Mouse (Mus musculus) urinary bladder, adult 2 months (tissue): ENCODE results near the gene Cfap100. TPM values are rescaled to one million over a fixed set of nuclear protein-coding genes. Genes with fewer than 3 reads are reported as not detected.

ENCODE experiments used
- DNase-seq: peaks from one replicate; pipeline ENCODE4 v3.0.0; 2022; ENCODE audit warnings: low spot score
- polyA plus RNA-seq: library from polyadenylated mRNA; depleted of rRNA; stranded (reverse); fragments of >200 nt; gene quantifications from 2 replicates; pipeline ENCODE4 v1.2.3, GENCODE M21; 2012; rRNA removed

Gene Cfap100
- polyA plus RNA-seq, result 1.3 and 2.2 TPM in 2 replicates

DNA sequence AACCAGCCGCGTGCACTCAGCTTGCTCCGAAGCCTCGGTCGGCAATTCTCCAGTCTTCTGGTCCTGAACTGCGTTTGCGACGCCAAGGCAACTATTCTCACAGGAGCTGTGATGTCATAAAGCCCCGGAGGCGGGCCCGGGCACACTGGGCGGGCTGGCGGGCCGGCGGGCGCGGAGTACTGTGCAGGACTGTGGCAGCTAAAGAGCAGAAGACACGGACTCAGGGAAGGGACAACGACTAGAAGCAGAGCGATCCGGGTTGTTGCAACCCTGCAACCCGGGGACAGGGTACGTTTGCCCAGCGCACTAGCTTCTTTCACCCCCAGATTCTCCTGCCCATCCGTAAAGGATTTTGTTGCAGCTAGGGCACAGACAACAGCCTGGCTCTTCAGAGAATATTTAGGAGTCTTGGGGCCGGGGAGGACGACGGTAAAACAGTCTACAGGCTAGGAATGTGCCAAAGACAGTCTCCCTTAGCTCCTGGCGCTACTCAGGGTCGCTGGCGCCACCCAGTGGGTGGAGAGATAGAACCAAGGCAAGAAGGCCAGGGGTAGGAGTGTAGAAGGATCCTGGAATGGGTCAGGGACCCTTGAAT is at the start of gene Cfap100:
Gene Cfap100, minus strand, starts transcription at position 418 of the 595 bp plus-strand sequence.
- peak; percentile 41 for DNase-seq

DNA sequence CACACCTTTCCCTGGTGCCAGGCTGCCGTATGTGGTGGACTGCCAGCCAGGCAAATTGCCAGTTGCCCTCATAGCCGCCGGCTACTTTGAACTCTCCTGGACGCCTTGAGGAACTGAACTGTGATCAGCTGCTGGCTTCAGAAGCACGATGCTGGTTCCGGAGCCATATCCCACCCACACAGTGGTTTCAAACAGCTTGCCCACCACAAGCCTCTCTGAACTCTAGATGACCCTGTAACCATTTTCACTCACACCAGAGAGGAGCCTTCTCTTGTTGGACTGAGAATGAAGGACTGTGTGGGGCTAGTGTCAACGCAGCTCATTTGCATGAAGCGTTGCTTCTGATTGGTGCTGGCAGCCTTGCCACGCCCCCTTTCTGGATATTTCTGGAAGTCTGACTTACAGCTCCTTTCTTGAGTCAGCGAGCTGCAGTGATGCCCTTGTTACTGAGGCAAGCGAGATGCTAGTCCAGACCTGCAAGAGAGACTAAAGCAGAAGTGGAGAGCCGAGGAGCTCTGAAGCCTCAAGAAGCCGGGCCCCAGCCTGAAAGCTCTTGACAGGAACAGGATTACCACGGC is 48.4 kb upstream of the Cfap100 start:
- no peak for DNase-seq

DNA sequence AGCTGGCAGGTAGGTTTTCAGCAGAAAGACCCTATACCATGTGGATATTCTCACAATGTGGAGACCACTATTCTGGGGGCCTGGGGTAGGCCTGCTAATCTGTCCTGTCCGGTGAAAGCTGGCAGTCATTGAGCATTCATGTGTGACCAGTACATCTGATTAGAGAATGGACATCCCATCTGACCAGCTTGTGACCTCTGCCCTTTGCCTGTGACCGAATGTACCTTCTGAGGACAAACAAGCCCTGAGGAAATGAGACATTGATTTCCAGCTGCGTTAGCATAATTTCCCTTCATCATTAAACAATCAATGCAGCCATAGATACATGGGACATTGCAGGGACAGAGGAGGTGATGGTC is 47.2 kb upstream of the Cfap100 start:
- DNase-seq, result no peak

DNA sequence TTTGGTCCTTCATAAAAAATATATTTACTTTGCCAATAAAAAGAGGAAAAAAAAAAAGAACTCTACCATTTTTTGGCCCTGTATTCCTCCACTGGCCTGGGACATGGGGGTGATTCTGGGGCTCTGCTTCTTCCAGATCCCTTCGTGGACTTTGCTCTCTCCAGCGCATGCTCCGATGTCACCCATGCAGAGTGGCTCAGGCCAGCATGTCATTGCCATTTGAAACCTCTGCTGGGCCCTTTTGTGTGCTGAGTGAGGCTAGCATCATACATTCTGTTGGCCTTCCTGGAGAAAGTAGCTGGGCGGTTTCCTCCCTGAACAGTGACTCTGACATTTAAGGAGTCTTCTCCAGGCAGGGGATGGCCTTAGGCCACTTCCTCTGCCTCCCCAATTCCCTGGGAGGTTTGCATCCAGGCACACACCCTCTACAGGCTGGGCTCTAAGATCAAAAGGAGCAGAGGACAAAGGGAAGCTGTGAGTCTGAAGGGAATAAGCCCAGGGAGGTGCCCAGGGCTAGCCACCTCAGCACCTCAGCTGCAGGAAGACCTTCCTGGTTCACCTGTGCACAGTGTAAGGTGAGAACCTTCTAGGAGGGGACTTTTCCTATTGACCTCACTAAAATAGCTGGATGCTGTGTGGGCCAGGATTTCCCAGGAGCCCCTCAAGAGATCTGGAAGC is 46.7 kb upstream of the Cfap100 start:
- no peak for DNase-seq

DNA sequence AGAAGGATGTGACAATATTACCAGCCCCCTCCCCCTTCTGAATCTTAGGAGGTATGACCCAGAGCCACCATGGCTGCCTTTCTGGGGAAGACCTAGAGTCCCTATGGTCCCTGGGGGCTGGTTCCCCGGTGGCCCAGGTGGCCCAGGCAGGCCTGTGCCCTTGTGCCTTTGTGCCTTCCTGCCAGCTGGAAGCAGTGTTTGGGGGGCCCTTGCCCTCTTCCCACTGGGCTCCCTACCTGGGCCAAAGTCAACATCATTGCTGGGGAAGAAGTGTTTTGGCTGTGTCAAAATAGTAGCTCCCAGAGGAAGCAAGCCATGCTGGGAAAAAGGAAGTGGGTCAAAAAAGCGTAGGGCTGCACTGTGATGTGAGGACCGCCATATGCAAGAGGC is 45.8 kb upstream of the Cfap100 start:
- DNase-seq, result no peak

GRCm38 (mm10) chr6:90473630-90474360 is 45.2 kb upstream of the Cfap100 start:
- DNase-seq, result no peak

GRCm38 (mm10) chr6:90472697-90473096 is 44.1 kb upstream of the Cfap100 start:
- DNase-seq, result no peak

DNA sequence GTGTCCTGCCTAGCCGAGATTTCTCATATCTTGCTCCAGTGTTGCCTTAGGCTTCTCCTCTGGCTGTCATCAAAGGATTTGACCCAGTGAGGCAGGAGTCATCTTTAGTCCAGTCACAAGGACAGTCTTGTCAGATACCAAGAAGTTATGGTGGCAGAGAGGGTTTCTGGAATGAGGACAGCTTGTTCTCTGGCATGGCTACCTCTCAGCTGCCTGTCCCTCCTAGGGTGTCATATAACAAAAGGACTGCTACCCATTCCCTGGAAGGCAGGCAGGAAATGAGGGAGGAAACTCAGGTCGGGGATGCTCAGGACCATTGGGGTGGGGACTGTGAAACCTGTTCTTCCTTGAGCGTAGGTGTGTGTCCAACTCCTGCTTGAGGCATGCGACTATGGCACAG is 43.5 kb upstream of the Cfap100 start:
- no peak for DNase-seq

DNA sequence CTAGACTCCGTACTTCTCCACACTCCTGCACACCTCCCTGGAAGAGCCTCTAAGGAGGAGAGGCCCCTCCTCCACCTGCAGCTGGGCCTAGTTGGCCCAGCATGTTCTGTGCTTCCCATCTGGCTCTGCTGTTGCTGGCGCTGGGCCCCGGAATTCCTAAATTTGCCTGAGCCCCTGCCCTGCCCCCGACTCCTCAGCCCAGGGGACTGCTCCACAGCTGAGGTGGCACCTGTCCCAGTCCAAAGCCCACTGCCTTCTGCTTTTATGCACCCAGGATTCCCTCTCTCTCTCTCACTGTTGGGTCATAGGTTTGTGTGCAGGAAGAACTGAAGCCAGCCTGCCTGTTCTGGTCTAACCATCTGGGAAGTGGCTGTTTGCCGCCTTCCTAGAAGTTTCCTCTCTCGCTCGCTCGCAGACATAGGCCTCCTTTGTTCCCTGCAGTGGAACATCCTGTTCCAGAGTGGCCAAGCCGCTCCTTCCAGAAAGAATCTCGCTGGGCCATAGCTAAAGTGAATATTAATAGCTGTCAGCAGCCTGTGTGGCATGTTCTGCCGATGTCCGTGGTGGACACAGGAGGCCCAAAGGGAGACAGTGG is 42.4 kb upstream of the Cfap100 start:
- DNase-seq, result no peak

DNA sequence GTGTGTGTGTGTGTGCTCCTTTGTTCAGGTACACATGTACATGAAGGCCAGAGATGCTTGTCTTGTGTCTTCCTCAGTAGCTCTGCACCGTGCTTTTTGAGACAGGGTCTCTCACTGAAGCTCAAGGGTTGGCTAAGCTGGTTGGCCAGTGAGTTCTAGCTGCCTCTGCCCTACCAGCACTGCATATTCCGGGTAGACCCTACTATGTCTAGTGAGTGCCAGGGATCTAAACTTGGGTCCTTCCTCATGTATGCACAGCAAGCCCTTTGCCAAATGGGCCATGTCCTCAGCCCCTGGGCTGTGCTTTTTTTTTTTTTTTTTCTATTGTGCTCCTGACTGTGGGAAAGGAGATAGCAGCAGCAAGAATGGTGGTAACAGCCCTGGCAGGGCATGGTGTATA is 41.7 kb upstream of the Cfap100 start:
- DNase-seq, result no peak

DNA sequence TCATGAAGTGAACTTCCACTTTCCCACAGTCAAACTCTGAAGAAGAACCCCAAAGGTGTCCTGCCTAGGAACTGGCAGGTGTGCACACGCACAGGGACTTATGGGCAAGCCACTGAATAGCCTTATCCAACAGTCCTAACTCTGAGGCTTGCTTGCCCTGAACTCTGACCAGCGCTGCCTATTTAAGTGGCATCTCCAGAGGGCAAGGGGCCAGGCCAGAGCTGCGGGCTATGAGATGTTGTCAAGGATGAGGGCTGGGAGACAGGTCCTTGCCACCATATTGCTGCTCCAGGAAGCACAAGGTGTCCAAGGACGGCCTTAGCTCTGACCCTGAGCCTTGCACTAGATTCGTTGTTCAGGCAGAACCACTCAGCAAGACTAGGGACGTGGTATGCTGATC is 40.4 kb upstream of the Cfap100 start:
- no peak for DNase-seq

DNA sequence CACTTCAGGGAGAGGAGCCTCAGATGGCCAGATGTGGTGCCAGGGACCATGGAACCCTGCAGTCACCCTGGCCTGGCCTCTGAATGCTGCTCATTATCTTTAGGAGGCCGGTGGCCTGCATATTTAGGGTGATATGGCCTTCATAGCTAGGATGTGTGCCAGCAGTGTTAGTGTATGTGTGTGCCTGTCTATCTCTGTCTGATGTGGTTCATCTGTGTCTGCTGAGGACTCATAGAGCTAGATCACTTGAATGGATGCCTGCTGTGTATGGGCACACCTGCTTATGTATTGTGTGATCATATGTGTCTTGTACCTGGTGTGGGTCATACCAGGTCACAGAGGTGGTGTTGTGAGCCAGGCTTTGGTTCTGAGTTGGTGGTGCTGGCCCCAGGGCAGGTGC is 39.6 kb upstream of the Cfap100 start:
- DNase-seq, result no peak

DNA sequence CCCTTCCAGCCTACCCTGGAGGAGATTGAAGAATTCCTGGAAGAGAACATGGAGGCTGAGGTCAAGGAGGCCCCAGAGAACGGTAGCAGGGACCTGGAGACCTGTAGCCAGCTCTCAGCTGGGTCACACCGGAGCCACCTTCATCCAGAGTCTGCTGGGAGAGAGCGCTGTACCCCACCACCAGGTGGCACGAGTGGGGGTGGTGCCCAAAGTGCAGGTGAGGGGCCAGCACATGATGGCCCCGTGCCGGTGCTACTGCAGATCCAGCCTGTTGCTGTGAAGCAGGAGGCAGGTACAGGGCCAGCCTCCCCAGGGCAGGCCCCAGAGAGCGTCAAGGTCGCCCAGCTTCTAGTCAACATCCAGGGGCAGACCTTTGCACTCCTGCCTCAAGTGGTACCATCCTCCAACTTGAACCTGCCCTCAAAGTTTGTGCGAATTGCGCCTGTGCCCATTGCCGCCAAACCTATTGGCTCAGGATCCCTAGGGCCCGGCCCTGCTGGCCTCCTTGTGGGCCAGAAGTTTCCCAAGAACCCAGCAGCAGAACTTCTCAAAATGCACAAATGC is 38.3 kb upstream of the Cfap100 start:
- no peak for DNase-seq

DNA sequence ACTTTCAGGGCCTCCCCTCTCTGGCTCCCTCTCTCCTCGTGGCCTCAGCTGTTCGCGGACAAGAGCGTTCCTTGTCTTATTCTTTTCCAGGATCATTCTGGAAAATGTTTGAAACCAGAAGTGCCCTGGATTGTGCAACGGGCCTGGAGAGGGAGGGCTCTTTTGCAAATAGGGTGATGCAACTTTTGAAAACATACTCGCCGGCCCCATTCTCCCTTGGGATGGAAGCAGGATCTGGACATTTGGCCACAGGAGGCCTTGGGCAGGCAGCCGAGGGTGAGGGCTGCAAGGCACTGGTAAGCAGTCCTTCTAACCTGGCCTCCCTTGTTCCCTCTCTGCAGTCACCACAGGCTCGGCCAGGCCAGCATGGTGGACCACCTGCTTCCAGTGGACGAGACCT is 37.5 kb upstream of the Cfap100 start:
- DNase-seq, result no peak

GRCm38 (mm10) chr6:90465028-90465640 is 36.5 kb upstream of the Cfap100 start:
- no peak for DNase-seq

GRCm38 (mm10) chr6:90463890-90464421 is 35.4 kb upstream of the Cfap100 start:
- no peak for DNase-seq

GRCm38 (mm10) chr6:90463228-90463862 is 34.7 kb upstream of the Cfap100 start:
- peak; percentile 72 for DNase-seq

DNA sequence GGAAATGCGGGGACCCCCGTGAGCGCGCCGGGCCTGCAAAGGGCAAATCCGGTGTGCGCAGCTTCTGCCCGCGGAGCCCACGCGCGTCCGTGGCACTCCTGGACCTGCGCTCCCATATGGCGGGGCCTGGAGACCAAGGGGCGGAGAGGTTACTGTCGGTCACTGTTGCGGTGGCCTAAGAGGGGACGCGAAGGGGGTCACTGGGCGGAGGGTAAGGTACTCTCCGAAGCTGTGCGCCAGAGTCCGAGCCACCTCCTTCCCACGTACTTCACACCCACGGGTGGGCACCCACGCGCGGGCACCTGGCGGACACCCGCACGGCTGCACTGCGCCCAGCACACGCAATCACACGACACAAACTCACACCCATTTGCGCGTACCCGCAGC is 34.2 kb upstream of the Cfap100 start:
- no peak for DNase-seq

DNA sequence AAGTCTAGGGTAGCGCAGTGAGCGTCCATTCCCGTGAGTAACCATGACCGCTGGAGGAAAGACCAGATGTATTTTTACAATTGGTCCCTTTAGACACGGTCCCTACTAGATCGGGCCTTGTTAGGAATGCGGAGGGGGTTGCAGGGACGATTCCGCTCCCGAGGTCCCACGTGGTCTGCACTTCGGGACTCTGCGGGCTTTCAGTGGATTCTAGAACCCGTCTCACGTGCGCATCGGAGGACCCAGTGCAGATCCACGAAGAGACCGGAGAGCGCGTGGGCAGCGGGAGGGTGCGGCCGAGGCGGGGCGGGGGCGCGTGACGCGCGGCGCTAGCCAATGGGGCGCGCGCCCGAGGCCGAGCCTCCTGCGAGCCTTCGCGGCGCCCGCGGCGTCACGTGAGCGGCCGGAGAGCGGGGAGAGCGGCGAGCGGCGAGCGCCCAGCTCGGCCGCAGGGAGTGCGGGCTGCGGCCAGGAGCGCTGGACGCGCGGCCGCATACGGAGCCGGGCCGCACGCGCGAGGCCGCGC is 33.6 kb upstream of the Cfap100 start, which contains the start of gene Klf15:
Gene Klf15, plus strand, starts transcription at position 396 of the 526 bp plus-strand sequence.
- peak; percentile 77 for DNase-seq

DNA sequence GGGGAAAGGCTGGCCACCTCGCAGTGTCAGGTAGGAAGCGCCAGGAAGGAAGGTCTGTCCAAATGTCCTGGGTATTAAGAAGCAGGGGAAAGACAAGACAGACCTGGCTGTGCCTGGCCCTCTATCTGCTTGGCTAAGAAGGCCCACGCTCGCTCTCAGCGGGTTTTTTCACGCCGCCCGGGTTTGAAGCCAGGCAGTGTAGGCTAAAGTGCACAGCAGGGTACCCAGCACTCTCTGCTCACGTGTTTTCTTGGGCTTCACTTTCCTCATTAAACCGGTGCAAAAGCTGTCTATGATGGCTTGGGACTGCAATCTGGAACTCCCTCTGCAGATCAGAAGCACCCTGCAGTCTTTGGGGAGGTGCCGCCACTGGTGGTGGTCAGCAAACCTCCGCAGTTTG is 33.2 kb upstream of the Cfap100 start:
- no peak for DNase-seq

GRCm38 (mm10) chr6:90461181-90461580 is 32.6 kb upstream of the Cfap100 start:
- DNase-seq, result no peak
